Mouse (Mus musculus) intestine, embryonic 16.5 days (tissue): ENCODE measurements around the gene Trim30b. TPM values are rescaled to one million over a fixed set of nuclear protein-coding genes. Genes with fewer than 3 reads are reported as not detected.
"Not testable (repeated sequence)": the region's sequence is repeated elsewhere in the genome, so short reads cannot be mapped to it uniquely, and the experiment has no call there.

Experiments used
- ATAC-seq: fragments of 200-750 bp; cut with Nextera tagmentation; 2 replicates; pipeline ENCODE4 v1.8.0; 2017; ENCODE audit warnings: moderate TSS enrichment, moderate library complexity
- H3K27ac ChIP-seq: fragments of 300-500 bp; sonication (generic); 2 replicates; pipeline ENCODE4 v1.5.1; 2014; ENCODE audit warnings: mild to moderate bottlenecking, low read length
- H3K27me3 ChIP-seq: fragments of 300-500 bp; sonication (generic); replicated peaks from 2 replicates; pipeline ENCODE4 v1.6.1; 2014; ENCODE audit warnings: low read length, control low read depth, mixed read lengths; ENCODE audit not compliant: control insufficient read depth, insufficient read depth
- H3K36me3 ChIP-seq: fragments of 300-500 bp; sonication (generic); 2 replicates; pipeline ENCODE4 v1.6.1; 2014; ENCODE audit warnings: low read length, control low read depth; ENCODE audit not compliant: control insufficient read depth, insufficient read depth
- H3K4me1 ChIP-seq: fragments of 300-500 bp; sonication (generic); 2 replicates; pipeline ENCODE4 v1.6.1; 2014; ENCODE audit warnings: low read length, control low read depth, mixed read lengths; ENCODE audit not compliant: control insufficient read depth, insufficient read depth
- H3K4me2 ChIP-seq: fragments of 300-500 bp; sonication (generic); 2 replicates; pipeline ENCODE4 v1.6.1; 2014; ENCODE audit warnings: low read depth, low read length, control low read depth
- H3K4me3 ChIP-seq: fragments of 300-500 bp; sonication (generic); 2 replicates; pipeline ENCODE4 v1.5.1; 2014; ENCODE audit warnings: mild to moderate bottlenecking, low read length
- H3K9ac ChIP-seq: fragments of 300-500 bp; sonication (generic); 2 replicates; pipeline ENCODE4 v1.6.1; 2014; ENCODE audit warnings: low read depth, low read length
- H3K9me3 ChIP-seq: fragments of 300-500 bp; sonication (generic); 2 replicates; pipeline ENCODE4 v1.6.1; 2016; ENCODE audit warnings: low read length, control low read depth; ENCODE audit not compliant: control insufficient read depth
- WGBS: fragments of 180-500 bp; shearing (Covaris S2); extraction: QIAGEN DNeasy Blood & Tissue Kit; methylation state at CpG from one replicate; pipeline ENCODE4 v1.1.7; 2014; 5-methylcytosine and 5-hydroxymethylcytosine counted together
- polyA plus RNA-seq: library from polyadenylated mRNA; unstranded; fragments of >200 nt; fragmentation: Nextera tagmentation; extraction: Ambion mirVana; gene quantifications from 2 replicates; pipeline ENCODE4 v1.2.1, GENCODE M21; 2015

The Trim30b gene
- 0.06 and 0.20 TPM in 2 replicates for polyA plus RNA-seq

GRCm38 (mm10) chr7:104369736-104370414, at the start of gene Trim30b:
Gene Trim30b, minus strand, starts transcription at chr7:104369884.
- Histone ChIP-seq H3K4me3 (no peak within 1 kb of the TSS), H3K4me2 (no peak within 1 kb of the TSS), H3K36me3 (no peaks in the 10 kb centered on the region), H3K27ac (no peak within 1 kb of the TSS), H3K4me1 (no peaks in the 10 kb centered on the region), H3K9ac (no peak within 1 kb of the TSS), H3K27me3 (no peaks in the 10 kb centered on the region), H3K9me3 (no peaks in the 10 kb centered on the region)
- ATAC-seq = no peak
- 64% methylated on average over 1 of the region's 1 CpGs for WGBS

- WGBS = 96% methylated on average over 3 of the region's 3 CpGs
These were observed 34.8 kb upstream of the Trim30b start for GRCm38 (mm10) chr7:104404460-104404950.

GRCm38 (mm10) chr7:104401140-104401539, 31.5 kb upstream of the Trim30b start:
- H3K9ac ChIP-seq = no peak overlapping the region
- no peaks in the 10 kb centered on the region for H3K36me3 ChIP-seq
- H3K4me1 ChIP-seq = no peaks in the 10 kb centered on the region
- no peaks in the 10 kb centered on the region for H3K27me3 ChIP-seq
- no peaks in the 10 kb centered on the region for H3K9me3 ChIP-seq
- no peak overlapping the region for H3K4me3 ChIP-seq
- no peak for ATAC-seq
- H3K4me2 ChIP-seq = no peak overlapping the region
- H3K27ac ChIP-seq = no peak overlapping the region

More at GRCm38 (mm10) chr7:104404460-104404950, 34.8 kb upstream of the Trim30b start:
- ATAC-seq = no peak
- Histone ChIP-seq H3K4me3 (no peak overlapping the region), H3K4me1 (no peaks in the 10 kb centered on the region), H3K4me2 (no peak overlapping the region), H3K36me3 (no peaks in the 10 kb centered on the region), H3K9me3 (no peaks in the 10 kb centered on the region), H3K27ac (no peak overlapping the region), H3K9ac (no peak overlapping the region), H3K27me3 (no peaks in the 10 kb centered on the region)

GRCm38 (mm10) chr7:104400698-104401097, 31.0 kb upstream of the Trim30b start, which contains the start of gene Trim30c:
Gene Trim30c, minus strand, starts transcription at chr7:104400837.
- no peaks in the 10 kb centered on the region for H3K27me3 ChIP-seq
- no peaks in the 10 kb centered on the region for H3K4me1 ChIP-seq
- no peak within 1 kb of the TSS for H3K4me2 ChIP-seq
- ATAC-seq = no peak
- H3K27ac ChIP-seq = no peak within 1 kb of the TSS
- no peaks in the 10 kb centered on the region for H3K36me3 ChIP-seq
- H3K4me3 ChIP-seq = no peak within 1 kb of the TSS
- no peaks in the 10 kb centered on the region for H3K9me3 ChIP-seq
- 81% methylated on average over 1 of the region's 1 CpGs for WGBS
- H3K9ac ChIP-seq = no peak within 1 kb of the TSS

GRCm38 (mm10) chr7:104398492-104398891, 28.8 kb upstream of the Trim30b start:
- Histone ChIP-seq H3K27me3 (no peaks in the 10 kb centered on the region), H3K4me2 (no peak overlapping the region), H3K9me3 (no peaks in the 10 kb centered on the region), H3K9ac (no peak overlapping the region), H3K36me3 (no peaks in the 10 kb centered on the region), H3K27ac (no peak overlapping the region), H3K4me1 (no peaks in the 10 kb centered on the region), H3K4me3 (no peak overlapping the region)
- ATAC-seq = no peak
- WGBS = 69% methylated on average over 1 of the region's 1 CpGs

- Histone ChIP-seq H3K9me3 (no peaks in the 10 kb centered on the region), H3K4me2 (no peak overlapping the region), H3K27ac (no peak overlapping the region), H3K4me1 (no peaks in the 10 kb centered on the region), H3K27me3 (no peaks in the 10 kb centered on the region), H3K36me3 (no peaks in the 10 kb centered on the region), H3K4me3 (no peak overlapping the region), H3K9ac (no peak overlapping the region)
- ATAC-seq = no peak
These were observed 3.3 kb downstream of the Trim30b start for GRCm38 (mm10) chr7:104366339-104366738.

GRCm38 (mm10) chr7:104353600-104353967, 16.1 kb downstream of the Trim30b start:
- no peak overlapping the region for H3K27ac ChIP-seq
- peak overlapping the region; percentile 16; the same call in 1 of the 2 replicates for H3K4me3 ChIP-seq
- no peak overlapping the region for H3K9ac ChIP-seq
- H3K4me1 ChIP-seq = 0 out of 2 replicates have a peak, but pooled peaks cover 3% of the 10 kb centered on the region
- peak; percentile 30; the same call in 1 of the 2 replicates for ATAC-seq
- no peaks in the 10 kb centered on the region for H3K27me3 ChIP-seq
- peak overlapping the region; percentile 9; the same call in 1 of the 2 replicates for H3K4me2 ChIP-seq
- no peaks in the 10 kb centered on the region for H3K36me3 ChIP-seq
- no peaks in the 10 kb centered on the region for H3K9me3 ChIP-seq
- WGBS = 78% methylated on average over 2 of the region's 2 CpGs

GRCm38 (mm10) chr7:104352717-104353599, 16.7 kb downstream of the Trim30b start, which contains the start of gene Trim12c:
Gene Trim12c, minus strand, starts transcription at chr7:104353362.
- Histone ChIP-seq H3K9me3 (no peaks in the 10 kb centered on the region), H3K4me3 (peak within 1 kb of the TSS; percentile 52), H3K27me3 (no peaks in the 10 kb centered on the region), H3K9ac (peak within 1 kb of the TSS; percentile 56), H3K4me1 (0 out of 2 replicates have a peak, but pooled peaks cover 3% of the 10 kb centered on the region), H3K36me3 (no peaks in the 10 kb centered on the region), H3K4me2 (peak within 1 kb of the TSS; percentile 50), H3K27ac (0 out of 2 replicates have a peak within 1 kb of the TSS, but pooled peaks have one; percentile 28)
- ATAC-seq = peak; percentile 100
- 3% methylated on average over 14 of the region's 14 CpGs for WGBS

GRCm38 (mm10) chr7:104348043-104348442, 21.6 kb downstream of the Trim30b start:
- H3K4me1 ChIP-seq, H3K27ac ChIP-seq, H3K4me2 ChIP-seq, H3K27me3 ChIP-seq, H3K9me3 ChIP-seq, H3K4me3 ChIP-seq, ATAC-seq, H3K9ac ChIP-seq, H3K36me3 ChIP-seq: not testable (repeated sequence)
- 78% methylated on average over 4 of the region's 4 CpGs for whole genome bisulfite sequencing
